Mouse (Mus musculus) lung, embryonic 16.5 days (tissue): ENCODE results near the gene Samd11. TPM values are rescaled to one million over a fixed set of nuclear protein-coding genes. Genes with fewer than 3 reads are reported as not detected.
A peak's percentile ranks its signal among the peaks of the same experiment; 100 is the strongest.

Experiments
- ATAC-seq: fragments of 200-750 bp; cut with Nextera tagmentation; 2 replicates; pipeline ENCODE4 v1.8.0; 2017; ENCODE audit warnings: low read depth, mild to moderate bottlenecking, moderate library complexity
- H3K27ac ChIP-seq: fragments of 300-500 bp; sonication (generic); 2 replicates; pipeline ENCODE4 v1.5.1; 2014; ENCODE audit warnings: mild to moderate bottlenecking, control low read depth, low read length
- H3K27me3 ChIP-seq: fragments of 300-500 bp; sonication (generic); 2 replicates; pipeline ENCODE4 v1.6.1; 2014; ENCODE audit warnings: low read depth, low read length, mixed read lengths; ENCODE audit not compliant: control insufficient read depth, insufficient read depth
- H3K36me3 ChIP-seq: fragments of 300-500 bp; sonication (generic); 2 replicates; pipeline ENCODE4 v1.6.1; 2014; ENCODE audit warnings: low read length; ENCODE audit not compliant: control insufficient read depth, insufficient read depth
- H3K4me1 ChIP-seq: fragments of 300-500 bp; sonication (generic); replicated peaks from 2 replicates; pipeline ENCODE4 v1.6.1; 2014; ENCODE audit warnings: low read length, mixed read lengths; ENCODE audit not compliant: control insufficient read depth, insufficient read depth
- H3K4me2 ChIP-seq: fragments of 300-500 bp; sonication (generic); 2 replicates; pipeline ENCODE4 v1.6.1; 2014; ENCODE audit warnings: low read depth, low read length, control low read depth
- H3K4me3 ChIP-seq: fragments of 300-500 bp; sonication (generic); 2 replicates; pipeline ENCODE4 v1.5.1; 2014; ENCODE audit warnings: mild to moderate bottlenecking, low read length, control low read depth
- H3K9ac ChIP-seq: fragments of 300-500 bp; sonication (generic); 2 replicates; pipeline ENCODE4 v1.6.1; 2014; ENCODE audit warnings: low read length, control low read depth
- H3K9me3 ChIP-seq: fragments of 300-500 bp; sonication (generic); 2 replicates; pipeline ENCODE4 v1.6.1; 2016; ENCODE audit warnings: low read length; ENCODE audit not compliant: control insufficient read depth
- WGBS: fragments of 180-500 bp; shearing (Covaris S2); extraction: QIAGEN DNeasy Blood & Tissue Kit; methylation state at CpG from one replicate; pipeline ENCODE4 v1.1.7; 2014; 5-methylcytosine and 5-hydroxymethylcytosine counted together
- polyA plus RNA-seq: library from polyadenylated mRNA; unstranded; fragments of >200 nt; fragmentation: Nextera tagmentation; extraction: Ambion mirVana; gene quantifications from 2 replicates; pipeline ENCODE4 v1.2.1, GENCODE M21; 2015

The Samd11 gene
- polyA plus RNA-seq, 1 experiment from 2014 or later = 0.29 TPM

DNA sequence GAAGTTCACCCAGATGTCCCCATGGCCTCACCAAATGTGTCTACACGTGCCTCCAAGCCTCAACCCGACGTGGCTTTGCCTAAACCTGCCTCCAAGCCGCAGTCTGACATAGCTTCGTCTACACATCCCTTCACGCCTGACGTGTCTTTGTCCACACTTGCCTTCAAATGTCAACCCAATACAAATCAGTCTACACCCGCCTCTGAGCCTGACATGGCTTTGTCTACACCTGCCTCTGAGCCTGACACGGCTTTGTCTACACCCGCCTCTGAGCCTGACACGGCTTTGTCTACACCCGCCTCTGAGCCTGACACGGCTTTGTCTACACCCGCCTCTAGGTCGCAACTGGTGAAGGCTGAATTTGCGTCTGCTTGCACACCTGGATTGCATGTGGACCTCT, 37.6 kb downstream of the Samd11 start:
- no peaks in the 10 kb centered on the region for H3K36me3 ChIP-seq

DNA sequence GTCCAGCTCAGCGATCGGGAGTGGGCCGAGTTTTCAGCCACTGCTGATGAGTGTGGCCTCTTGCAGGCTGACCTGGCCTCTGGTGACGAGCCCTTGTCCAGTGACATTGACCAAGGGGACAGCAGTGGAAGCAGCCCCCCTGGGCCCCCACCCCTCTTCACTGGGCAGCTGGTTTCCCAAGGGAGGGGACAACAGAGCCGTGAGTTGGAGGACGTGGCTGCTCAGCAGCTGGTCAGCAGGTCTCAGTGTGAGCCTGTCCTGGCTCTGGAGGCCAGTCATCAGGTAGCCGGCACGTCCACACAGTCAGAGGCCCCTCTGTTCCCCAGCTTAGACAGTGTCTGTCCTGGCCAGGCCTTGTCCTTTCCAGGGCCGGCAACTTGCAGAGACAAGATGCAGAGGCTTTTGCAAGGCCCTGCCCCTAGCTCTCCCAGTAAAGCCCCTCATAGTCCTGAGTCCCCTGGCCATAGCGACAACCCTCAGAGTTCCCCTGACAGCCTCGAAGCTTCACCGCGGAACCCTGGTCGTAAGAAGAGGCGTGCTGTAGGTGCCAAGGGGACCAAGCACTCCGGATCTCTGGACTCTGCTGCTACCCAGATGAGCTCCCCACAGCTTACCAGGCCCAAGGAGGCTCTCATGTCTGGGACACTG, 38.3 kb downstream of the Samd11 start:
- Histone ChIP-seq H3K27me3 (no peaks in the 10 kb centered on the region), H3K27ac (no peak overlapping the region), H3K9ac (no peak overlapping the region), H3K4me1 (no peaks in the 10 kb centered on the region), H3K36me3 (no peaks in the 10 kb centered on the region), H3K9me3 (no peaks in the 10 kb centered on the region), H3K4me3 (no peak overlapping the region), H3K4me2 (no peak overlapping the region)
- WGBS = 76% methylated on average over 16 of the region's 16 CpGs
- ATAC-seq = no peak

More for the DNA sequence above, 37.6 kb downstream of the Samd11 start:
- no peak overlapping the region for H3K9ac ChIP-seq
- no peaks in the 10 kb centered on the region for H3K27me3 ChIP-seq
- no peak overlapping the region for H3K4me2 ChIP-seq
- no peak overlapping the region for H3K4me3 ChIP-seq
- no peak overlapping the region for H3K27ac ChIP-seq
- no peaks in the 10 kb centered on the region for H3K9me3 ChIP-seq
- ATAC-seq = no peak; the same call in 1 of the 2 replicates
- WGBS = 67% methylated on average over 14 of the region's 16 CpGs
- no peaks in the 10 kb centered on the region for H3K4me1 ChIP-seq

DNA sequence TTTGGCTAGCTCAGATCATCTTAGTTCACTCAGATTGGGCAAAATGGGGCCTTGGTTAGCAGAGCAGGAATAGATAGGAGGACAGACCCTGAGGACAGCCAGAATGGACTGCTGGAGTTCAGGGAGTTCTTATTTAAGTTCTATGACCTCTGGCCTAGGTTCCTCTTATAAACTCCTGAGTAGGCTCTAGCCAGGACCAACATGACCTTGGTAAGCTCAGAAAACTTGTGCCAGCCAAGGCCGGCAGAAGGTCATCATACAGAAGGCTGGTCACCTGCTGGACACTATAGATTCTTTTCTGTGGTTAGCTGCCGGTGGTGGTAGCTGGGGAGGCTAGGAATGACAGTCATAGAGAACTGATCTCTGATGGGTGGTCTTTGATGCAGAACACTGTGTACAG, 39.3 kb downstream of the Samd11 start:
- ATAC-seq = no peak
- H3K27me3 ChIP-seq = no peaks in the 10 kb centered on the region
- no peaks in the 10 kb centered on the region for H3K9me3 ChIP-seq
- no peaks in the 10 kb centered on the region for H3K4me1 ChIP-seq
- no peaks in the 10 kb centered on the region for H3K36me3 ChIP-seq
- no peak overlapping the region for H3K4me3 ChIP-seq
- no peak overlapping the region for H3K9ac ChIP-seq
- H3K27ac ChIP-seq = no peak overlapping the region
- no peak overlapping the region for H3K4me2 ChIP-seq
- WGBS = 89% methylated on average over 2 of the region's 2 CpGs

DNA sequence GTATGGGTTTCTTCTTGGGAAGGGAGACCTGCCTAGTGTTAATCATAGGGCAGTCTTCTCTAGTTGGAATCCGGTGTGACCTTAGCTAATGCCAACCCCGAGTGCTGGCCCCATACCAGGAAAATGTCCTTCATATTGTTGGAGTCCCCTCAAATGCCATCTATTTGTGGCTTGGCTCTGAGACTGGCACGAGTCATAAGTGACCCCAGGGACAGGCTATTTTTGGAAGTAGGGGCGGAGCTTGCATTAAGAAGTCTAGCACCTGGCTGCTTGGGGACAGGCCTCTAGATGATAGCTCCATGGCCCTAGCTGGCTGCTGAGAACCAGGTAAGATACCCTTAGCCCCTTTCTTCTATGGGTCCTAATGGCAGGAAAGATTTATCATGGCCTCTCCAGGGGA, 39.8 kb downstream of the Samd11 start, which contains the start of gene Perm1:
Gene Perm1 (plus strand): TSS at position 220 of the 400 bp plus-strand sequence.
- Histone ChIP-seq H3K4me1 (no peaks in the 10 kb centered on the region), H3K9me3 (no peaks in the 10 kb centered on the region), H3K27me3 (no peaks in the 10 kb centered on the region), H3K27ac (no peak within 1 kb of the TSS), H3K9ac (no peak within 1 kb of the TSS), H3K36me3 (no peaks in the 10 kb centered on the region), H3K4me3 (no peak within 1 kb of the TSS), H3K4me2 (no peak within 1 kb of the TSS)
- 57% methylated on average over 4 of the region's 4 CpGs for whole genome bisulfite sequencing
- ATAC-seq = no peak

DNA sequence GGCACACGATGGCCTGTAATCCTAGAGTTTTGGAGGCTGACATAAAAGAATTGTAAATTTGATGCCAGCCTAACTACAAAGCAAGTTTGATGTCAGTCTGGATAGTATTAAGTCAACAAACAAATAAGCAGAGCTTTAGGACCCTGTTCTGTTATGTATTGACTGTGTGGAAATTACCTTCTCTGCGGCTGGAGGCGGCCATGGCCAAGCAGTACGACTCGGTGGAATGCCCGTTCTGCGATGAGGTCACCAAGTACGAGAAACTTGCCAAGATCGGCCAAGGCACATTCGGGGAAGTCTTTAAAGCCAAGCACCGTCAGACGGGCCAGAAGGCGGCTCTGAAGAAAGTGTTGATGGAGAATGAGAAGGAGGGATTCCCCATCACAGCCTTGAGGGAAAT, 42.3 kb downstream of the Samd11 start:
- no peak overlapping the region for H3K4me3 ChIP-seq
- no peak for ATAC-seq
- H3K36me3 ChIP-seq = no peaks in the 10 kb centered on the region
- no peak overlapping the region for H3K27ac ChIP-seq
- H3K9me3 ChIP-seq = no peaks in the 10 kb centered on the region
- no peaks in the 10 kb centered on the region for H3K27me3 ChIP-seq
- no peak overlapping the region for H3K9ac ChIP-seq
- H3K4me2 ChIP-seq = no peak overlapping the region
- H3K4me1 ChIP-seq = no peaks in the 10 kb centered on the region
- 91% methylated on average over 13 of the region's 13 CpGs for WGBS

DNA sequence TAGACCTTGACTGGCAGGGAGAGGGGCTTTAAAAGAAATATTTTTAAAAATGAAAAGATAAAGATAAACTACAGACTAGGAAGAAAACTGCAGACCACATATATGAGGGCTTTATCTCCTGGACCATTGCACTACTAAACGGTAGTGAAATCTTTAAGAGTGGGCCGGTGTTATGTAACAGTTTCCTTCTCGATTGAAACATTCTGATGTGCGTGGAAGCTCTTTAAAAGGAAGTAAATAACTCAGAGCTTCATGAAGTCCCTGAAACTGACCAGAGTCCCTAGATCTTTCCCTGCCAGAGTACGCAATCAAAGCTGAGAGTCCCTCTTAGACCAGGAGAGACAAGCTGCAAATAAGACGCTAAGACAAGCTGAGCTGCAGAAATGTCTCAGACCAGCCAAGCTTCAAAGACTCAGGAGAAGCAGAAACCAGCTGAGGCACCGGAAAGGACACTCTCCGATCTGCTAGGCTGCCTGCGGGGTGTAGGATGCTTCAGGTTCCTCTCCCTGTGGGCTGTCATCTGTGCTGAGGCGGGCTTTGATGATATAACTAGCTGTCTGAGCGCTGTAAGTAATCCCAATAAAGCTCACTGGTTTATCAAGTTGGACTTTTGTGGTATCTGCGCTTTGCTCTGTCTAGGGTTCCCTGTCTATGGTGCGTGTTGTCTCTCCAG, 45.4 kb downstream of the Samd11 start:
- Histone ChIP-seq H3K4me1 (no peaks in the 10 kb centered on the region), H3K4me2 (no peak overlapping the region), H3K9me3 (no peaks in the 10 kb centered on the region), H3K27me3 (no peaks in the 10 kb centered on the region), H3K9ac (no peak overlapping the region), H3K4me3 (no peak overlapping the region), H3K27ac (no peak overlapping the region), H3K36me3 (no peaks in the 10 kb centered on the region)
- WGBS = 63% methylated on average over 13 of the region's 13 CpGs
- ATAC-seq = no peak

DNA sequence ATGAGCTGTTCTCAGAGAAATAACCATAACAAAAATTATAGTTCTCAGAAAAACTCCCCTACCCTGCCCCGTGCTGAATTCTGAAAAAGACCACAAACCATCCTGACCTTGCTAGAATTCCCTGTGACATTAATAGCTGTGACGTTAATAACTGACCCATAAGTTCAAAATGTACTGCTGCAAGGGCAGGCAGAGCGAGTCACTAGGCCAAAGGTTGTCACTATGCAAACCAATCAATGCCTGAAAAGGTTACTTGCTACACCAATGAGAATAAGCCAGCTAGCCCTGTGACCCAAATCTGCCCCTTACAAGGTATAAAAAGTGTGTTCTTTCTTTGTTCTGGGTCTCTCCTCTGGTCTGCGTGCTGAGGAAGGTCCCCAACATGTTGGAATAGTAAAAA, 46.6 kb downstream of the Samd11 start:
- peaks cover 5% of the 10 kb centered on the region for H3K4me1 ChIP-seq
- H3K4me3 ChIP-seq = no peak overlapping the region
- no peaks in the 10 kb centered on the region for H3K36me3 ChIP-seq
- H3K4me2 ChIP-seq = no peak overlapping the region
- H3K27me3 ChIP-seq = peaks cover 5% of the 10 kb centered on the region; the same call in 1 of the 2 replicates
- ATAC-seq = no peak
- WGBS = 76% methylated on average over 4 of the region's 4 CpGs
- H3K27ac ChIP-seq = no peak overlapping the region
- H3K9me3 ChIP-seq = no peaks in the 10 kb centered on the region
- H3K9ac ChIP-seq = no peak overlapping the region

DNA sequence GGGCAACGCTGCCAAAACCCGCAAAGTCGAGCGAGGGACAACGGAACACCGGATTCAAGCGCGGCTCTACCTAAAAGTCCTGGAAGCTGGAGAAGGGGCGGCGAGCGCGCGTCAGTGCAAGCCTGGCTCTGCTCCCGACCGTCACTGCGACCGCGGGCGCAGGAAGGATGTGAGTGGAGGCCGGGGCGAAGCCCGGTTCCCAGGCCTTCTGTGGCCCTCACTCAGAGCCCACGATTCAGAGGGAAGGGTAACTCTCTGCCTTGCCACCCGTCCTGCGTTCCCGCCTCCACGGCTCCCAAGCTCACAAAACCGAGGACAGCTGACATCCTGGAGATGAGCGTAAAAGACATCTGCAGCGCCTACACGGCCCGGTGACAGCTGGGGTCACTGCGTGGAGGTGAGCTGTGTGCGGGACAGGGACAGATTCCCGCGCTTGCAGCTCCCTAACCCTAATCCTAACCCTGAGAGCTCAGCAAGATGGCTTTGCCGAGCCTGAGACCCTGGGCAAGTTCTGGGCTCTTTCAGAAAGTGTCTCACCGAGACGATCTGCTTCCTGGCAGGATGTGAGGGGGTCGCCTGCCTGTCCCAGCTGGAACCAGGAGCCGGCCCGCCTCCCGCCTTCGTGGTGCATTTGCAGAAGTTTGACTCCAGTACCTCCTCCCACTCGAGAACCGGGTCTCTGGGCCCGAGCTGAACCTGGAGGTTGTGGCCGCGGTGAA, 51.9 kb downstream of the Samd11 start:
- peaks cover 14% of the 10 kb centered on the region for H3K4me1 ChIP-seq
- H3K27ac ChIP-seq = peak overlapping the region; percentile 38
- H3K27me3 ChIP-seq = peaks cover 15% of the 10 kb centered on the region; the same call in 1 of the 2 replicates
- peak; percentile 53 for ATAC-seq
- H3K36me3 ChIP-seq = no peaks in the 10 kb centered on the region
- WGBS = under 1% methylated on average over 49 of the region's 49 CpGs
- peak overlapping the region; percentile 96 for H3K4me2 ChIP-seq
- peak overlapping the region; percentile 65 for H3K9ac ChIP-seq
- no peaks in the 10 kb centered on the region for H3K9me3 ChIP-seq
- peak overlapping the region; percentile 69 for H3K4me3 ChIP-seq

DNA sequence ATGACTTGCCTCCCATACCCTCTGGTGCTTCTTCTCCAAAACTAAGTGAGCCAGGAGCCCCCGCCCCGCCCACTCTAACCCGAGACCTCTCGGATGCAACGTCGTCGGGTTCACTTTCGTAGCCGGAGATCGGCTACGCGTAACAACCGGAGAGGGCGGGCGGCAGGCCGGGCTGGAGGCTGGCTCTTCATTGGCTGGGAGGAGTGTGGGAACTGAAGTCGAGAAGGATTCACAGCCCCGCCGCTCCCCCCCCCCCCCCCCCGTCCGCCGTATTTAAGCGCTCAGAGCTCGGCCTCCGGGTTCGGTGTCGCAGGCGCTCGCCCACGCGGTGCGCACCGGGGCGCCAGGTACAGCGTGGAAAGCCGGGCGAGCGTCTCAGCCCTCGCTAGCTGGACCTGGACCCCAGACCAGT, 52.5 kb downstream of the Samd11 start, which contains the start of gene AW011738:
Gene AW011738 (plus strand): TSS at position 304 of the 412 bp plus-strand sequence.
- no peaks in the 10 kb centered on the region for H3K9me3 ChIP-seq
- ATAC-seq = peak; percentile 82
- peak within 1 kb of the TSS; percentile 38 for H3K27ac ChIP-seq
- H3K4me3 ChIP-seq = peak within 1 kb of the TSS; percentile 69
- 0% methylated on average over 33 of the region's 39 CpGs for WGBS
- H3K4me2 ChIP-seq = peak within 1 kb of the TSS; percentile 96
- H3K27me3 ChIP-seq = peaks cover 15% of the 10 kb centered on the region; the same call in 1 of the 2 replicates
- peak within 1 kb of the TSS; percentile 65 for H3K9ac ChIP-seq
- no peaks in the 10 kb centered on the region for H3K36me3 ChIP-seq
- H3K4me1 ChIP-seq = peaks cover 14% of the 10 kb centered on the region
